Comparison of ENCODE assay signal across 14 mouse cellular contexts in genomic region chr6:43424978-43425377, GRCm38 (mm10).
DNase-seq lines count a peak whose midpoint lies in the region; ATAC-seq and TF ChIP-seq lines count a peak whose summit lies in the region.
"Had no signal": no experiment of that assay in that cellular context is flagged by ENCODE, and none has a peak within 500 bp of the region (broad histone marks: within the 10 kb centered on the region; RNA-seq: fewer than 3 reads in every experiment).

No protein-coding gene starts in this region.

- peaks cover 3% of the 10 kb centered on the region; the same call in 1 of the 2 replicates for H3K4me1 ChIP-seq in heart, adult 2 months (ENCODE audit: control insufficient read depth, insufficient read depth, low read length)
- no peaks in the 10 kb centered on the region for H3K4me1 ChIP-seq in liver, embryonic 14.5 days (replicated peaks; ENCODE audit: control insufficient read depth in 2 of 2, insufficient read depth in 2 of 2, low read length in 1 of 2)
- H3K4me1 ChIP-seq in liver, embryonic 12.5 days, result no peaks in the 10 kb centered on the region
- H3K4me1 ChIP-seq: midbrain, embryonic 13.5 days; neural tube, embryonic 12.5 days had no signal

- intact Hi-C loops in heart, adult 2 months (cut with DNase I), result loop anchor here (2.0 to 5.0 kb wide), 2 partner anchors 28 to 38 kb away; no protein-coding TSS in a partner anchor

- no peak overlapping the region for H3K4me2 ChIP-seq in liver, embryonic 14.5 days (ENCODE audit: low read depth)
- H3K4me2 ChIP-seq in liver, embryonic 12.5 days, result no peak overlapping the region
- H3K4me2 ChIP-seq: heart, embryonic 11.5 days; midbrain, embryonic 13.5 days; neural tube, embryonic 12.5 days had no signal

- no peak overlapping the region for H3K9ac ChIP-seq in heart, adult 2 months (ENCODE audit: low read depth, low read length)
- H3K9ac ChIP-seq in liver, embryonic 14.5 days (replicated peaks), result no peak overlapping the region
- no peak overlapping the region for H3K9ac ChIP-seq in liver, embryonic 12.5 days
- H3K9ac ChIP-seq: midbrain, embryonic 13.5 days; neural tube, embryonic 12.5 days had no signal

- WGBS in heart, adult 2 months, result 46% methylated on average over 4 of the region's 4 CpGs
- WGBS in liver, embryonic 14.5 days (ENCODE audit: insufficient replicate concordance), result 33% methylated on average over 4 of the region's 4 CpGs
- 30% methylated on average over 4 of the region's 4 CpGs for WGBS in liver, embryonic 12.5 days (ENCODE audit: insufficient replicate concordance)

- no peaks in the 10 kb centered on the region; the same call in 1 of the 2 replicates for H3K79me2 ChIP-seq in heart, adult 2 months (replicated peaks; ENCODE audit: control insufficient read depth, insufficient read depth, low read length)

- H3K4me3 ChIP-seq in heart, adult 2 months, result no peak overlapping the region
- no peak overlapping the region for H3K4me3 ChIP-seq in liver, embryonic 14.5 days (ENCODE audit: insufficient read depth in 1 of 2, low read depth in 2 of 2, low read length in 2 of 2)
- no peak overlapping the region for H3K4me3 ChIP-seq in liver, embryonic 12.5 days
- H3K4me3 ChIP-seq: midbrain, embryonic 13.5 days; neural tube, embryonic 12.5 days had no signal

- no peak for TF ChIP-seq EP300 in heart, adult 2 months (IDR thresholded peaks at IDR 0.05; ENCODE audit: insufficient read depth, low read depth, low read length)
- no peak for TF ChIP-seq EP300 in liver, embryonic 14.5 days (IDR thresholded peaks at IDR 0.05; ENCODE audit: low read depth)

- DNase-seq in CD4-positive, CD25-positive, alpha-beta regulatory T cell, adult 2 months (ENCODE audit: low read depth, low spot score), result peak; percentile 23
- DNase-seq in heart, adult 2 months, result peak in 1 of 2 experiments; percentile 7
- no peak for DNase-seq in heart, adult 8-10 months (ENCODE audit: low spot score)
- DNase-seq in liver, embryonic 14.5 days (ENCODE audit: low read depth in 3 of 3, low spot score in 3 of 3), result no peak
- peak; percentile 12 for DNase-seq in R1 (ENCODE audit: low read depth, low spot score)
- DNase-seq in spleen, postnatal 10 days (ENCODE audit: low spot score in 2 of 2), result no peak
- DNase-seq: adrenal gland, adult 8-10 months; right cerebral cortex, adult 18-20 months had no signal

- no peak overlapping the region for H3K27ac ChIP-seq in heart, adult 2 months
- H3K27ac ChIP-seq in liver, embryonic 14.5 days, result no peak overlapping the region
- no peak overlapping the region for H3K27ac ChIP-seq in liver, embryonic 12.5 days
- H3K27ac ChIP-seq: midbrain, embryonic 13.5 days; neural tube, embryonic 12.5 days had no signal

- H3K36me3 ChIP-seq in heart, adult 2 months (ENCODE audit: control insufficient read depth, insufficient read depth, low read length), result no peaks in the 10 kb centered on the region; the same call in 1 of the 2 replicates
- no peaks in the 10 kb centered on the region for H3K36me3 ChIP-seq in liver, embryonic 14.5 days (replicated peaks; ENCODE audit: control insufficient read depth, insufficient read depth, low read depth)
- no peaks in the 10 kb centered on the region for H3K36me3 ChIP-seq in liver, embryonic 12.5 days
- H3K36me3 ChIP-seq: midbrain, embryonic 13.5 days; neural tube, embryonic 12.5 days had no signal

- no peaks in the 10 kb centered on the region for H3K9me3 ChIP-seq in liver, embryonic 14.5 days (ENCODE audit: control insufficient read depth, low read length)
- no peaks in the 10 kb centered on the region for H3K9me3 ChIP-seq in liver, embryonic 12.5 days (replicated peaks)
- H3K9me3 ChIP-seq: midbrain, embryonic 13.5 days; neural tube, embryonic 12.5 days had no signal

- no peaks in the 10 kb centered on the region for H3K27me3 ChIP-seq in heart, adult 2 months (ENCODE audit: control insufficient read depth, insufficient read depth, low read length)
- H3K27me3 ChIP-seq in liver, embryonic 14.5 days (ENCODE audit: control insufficient read depth, insufficient read depth, low read length), result no peaks in the 10 kb centered on the region
- H3K27me3 ChIP-seq in liver, embryonic 12.5 days (replicated peaks), result no peaks in the 10 kb centered on the region
- H3K27me3 ChIP-seq: midbrain, embryonic 13.5 days; neural tube, embryonic 12.5 days had no signal

- no peak for ATAC-seq in CD4-positive, CD25-positive, alpha-beta regulatory T cell, adult 4 months
- no peak for ATAC-seq in liver, embryonic 14.5 days (ENCODE audit: insufficient read depth)
- ATAC-seq in liver, embryonic 12.5 days, result no peak
- ATAC-seq: hindbrain, embryonic 16.5 days; midbrain, embryonic 13.5 days had no signal

- peak; percentile 67 for TF ChIP-seq CTCF in heart, adult 2 months (IDR thresholded peaks at IDR 0.05)
- TF ChIP-seq CTCF in liver, embryonic 14.5 days (IDR thresholded peaks at IDR 0.05; ENCODE audit: low read depth), result 0 out of 2 replicates have a peak, but pooled peaks have one; percentile 12

- no peak for TF ChIP-seq POLR2A in heart, adult 2 months (IDR thresholded peaks at IDR 0.05; ENCODE audit: insufficient read depth, low read depth, low read length)

Comparison
In these comparisons a context has a peak if more than half of its experiments do, and no peak if none do; other contexts are left out.
1. DNase-seq: peak in CD4-positive, CD25-positive, alpha-beta regulatory T cell, adult 2 months (single experiment) and R1 (single experiment); none in heart, adult 8-10 months (single experiment), liver, embryonic 14.5 days (0 of 3) and spleen, postnatal 10 days (0 of 2).